Mouse (Mus musculus) ES-Bruce4 (cell line): ENCODE results near the gene Slc4a2.

ENCODE experiments used
- CTCF ChIP-seq: IDR thresholded peaks from one replicate; pipeline ENCODE4 v1.8.1; 2011; ENCODE audit warnings: low read depth, low read length
- POLR2A ChIP-seq: IDR thresholded peaks from one replicate; pipeline ENCODE4 v1.8.1; 2011; ENCODE audit warnings: low read length; ENCODE audit not compliant: insufficient read depth

- TF ChIP-seq POLR2A (peak; percentile 39), CTCF (no peak)
Observed at GRCm38 (mm10) chr5:24423129-24424003, at the start of gene Slc4a2, which contains the start of gene Cdk5.
